Mouse (Mus musculus) heart, embryonic 15.5 days (tissue): Measurements from ENCODE around the gene Paqr9. TPM values are rescaled to one million over a fixed set of nuclear protein-coding genes. Genes with fewer than 3 reads are reported as not detected.
"Not testable (repeated sequence)": the region's sequence is repeated elsewhere in the genome, so short reads cannot be mapped to it uniquely, and the experiment has no call there.

Source experiments
- ATAC-seq: fragments of 200-750 bp; cut with Nextera tagmentation; replicated peaks from 2 replicates; pipeline ENCODE4 v1.8.0; 2017; ENCODE audit warnings: low read depth, moderate TSS enrichment; ENCODE audit not compliant: insufficient number of reproducible peaks, insufficient read depth, low FRiP score
- H3K27ac ChIP-seq: fragments of 300-500 bp; sonication (generic); 2 replicates; pipeline ENCODE4 v1.5.1; 2015; ENCODE audit warnings: mild to moderate bottlenecking, inconsistent platforms
- H3K27me3 ChIP-seq: fragments of 300-500 bp; sonication (generic); 2 replicates; pipeline ENCODE4 v1.6.1; 2015; ENCODE audit warnings: inconsistent platforms
- H3K36me3 ChIP-seq: fragments of 300-500 bp; sonication (generic); 2 replicates; pipeline ENCODE4 v1.6.1; 2015; ENCODE audit warnings: mild to moderate bottlenecking, inconsistent platforms
- H3K4me1 ChIP-seq: fragments of 300-500 bp; sonication (generic); replicated peaks from 2 replicates; pipeline ENCODE4 v1.6.1; 2015; ENCODE audit warnings: inconsistent platforms
- H3K4me2 ChIP-seq: fragments of 300-500 bp; sonication (generic); 2 replicates; pipeline ENCODE4 v1.6.1; 2015; ENCODE audit warnings: inconsistent platforms, mild to moderate bottlenecking, moderate library complexity
- H3K4me3 ChIP-seq: fragments of 300-500 bp; sonication (generic); 2 replicates; pipeline ENCODE4 v1.5.1; 2015; ENCODE audit warnings: mild to moderate bottlenecking, inconsistent platforms
- H3K9ac ChIP-seq: fragments of 300-500 bp; sonication (generic); 2 replicates; pipeline ENCODE4 v1.6.1; 2015; ENCODE audit warnings: mild to moderate bottlenecking, inconsistent platforms
- H3K9me3 ChIP-seq: fragments of 300-500 bp; sonication (generic); replicated peaks from 2 replicates; pipeline ENCODE4 v1.6.1; 2016; ENCODE audit warnings: inconsistent platforms
- WGBS: fragments of 180-500 bp; shearing (Covaris S2); methylation state at CpG from one replicate; pipeline ENCODE4 v1.1.7; 2015; ENCODE audit warnings: mixed read lengths; 5-methylcytosine and 5-hydroxymethylcytosine counted together
- polyA plus RNA-seq: library from polyadenylated mRNA; unstranded; fragments of >200 nt; fragmentation: Nextera tagmentation; extraction: Ambion mirVana; gene quantifications from 2 replicates; pipeline ENCODE4 v1.2.1, GENCODE M21; 2015

Paqr9 gene
- polyA plus RNA-seq: 0.52 and 0.70 TPM in 2 replicates

DNA sequence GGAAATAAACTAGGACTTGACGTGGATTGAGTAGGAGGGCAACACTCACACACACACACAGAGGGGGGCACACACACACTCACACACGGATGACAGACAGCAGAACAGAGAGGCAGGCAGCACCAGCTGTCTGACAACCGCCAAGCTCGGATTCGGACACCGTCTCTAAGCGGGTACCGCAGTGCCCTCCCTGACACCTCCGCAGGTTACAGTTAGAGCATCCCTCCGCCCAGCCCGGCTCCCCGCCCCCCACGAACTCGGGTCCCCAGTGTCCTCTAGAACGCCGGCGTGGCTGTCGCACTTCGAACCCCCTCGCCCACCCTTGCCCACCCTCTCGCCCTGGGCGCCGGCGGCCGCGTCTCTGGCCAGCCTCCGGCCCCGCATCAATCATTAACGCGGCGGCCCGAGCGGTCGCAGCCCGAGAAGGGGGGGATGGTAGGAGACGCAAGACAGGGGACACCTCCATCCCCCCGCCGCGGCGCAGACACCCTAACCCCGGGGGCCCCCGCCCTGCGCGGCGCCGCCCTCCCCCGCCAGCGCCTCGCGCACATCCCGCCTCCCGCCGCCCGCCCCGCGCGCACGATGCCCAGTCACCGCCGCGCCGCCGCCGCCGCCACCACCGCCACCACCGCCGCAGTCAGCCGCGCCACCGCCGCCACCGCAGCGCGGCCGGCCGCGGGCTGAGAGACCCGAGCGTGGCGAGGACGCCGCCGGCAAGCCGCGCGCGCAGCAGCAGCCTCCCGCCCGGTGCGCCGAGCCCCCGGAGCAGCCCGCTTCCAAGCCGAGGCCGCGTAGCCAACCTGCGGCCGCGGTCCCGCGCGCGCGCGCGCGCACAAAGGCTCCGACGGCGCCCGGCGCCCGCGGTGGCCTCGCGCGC is at the start of gene Paqr9:
Paqr9 (plus strand) TSS at position 599 of the 877 bp plus-strand sequence.
- no peak within 1 kb of the TSS for H3K27ac ChIP-seq
- H3K4me3 ChIP-seq: peak within 1 kb of the TSS; percentile 64
- peak within 1 kb of the TSS; percentile 98 for H3K4me2 ChIP-seq
- WGBS: under 1% methylated on average over 63 of the region's 118 CpGs
- peaks cover 22% of the 10 kb centered on the region for H3K4me1 ChIP-seq
- peak within 1 kb of the TSS; percentile 54 for H3K9ac ChIP-seq
- H3K9me3 ChIP-seq: no peaks in the 10 kb centered on the region
- peak; percentile 42; the same call in 1 of the 2 replicates for ATAC-seq
- H3K27me3 ChIP-seq: peaks cover 79% of the 10 kb centered on the region
- H3K36me3 ChIP-seq: no peaks in the 10 kb centered on the region

DNA sequence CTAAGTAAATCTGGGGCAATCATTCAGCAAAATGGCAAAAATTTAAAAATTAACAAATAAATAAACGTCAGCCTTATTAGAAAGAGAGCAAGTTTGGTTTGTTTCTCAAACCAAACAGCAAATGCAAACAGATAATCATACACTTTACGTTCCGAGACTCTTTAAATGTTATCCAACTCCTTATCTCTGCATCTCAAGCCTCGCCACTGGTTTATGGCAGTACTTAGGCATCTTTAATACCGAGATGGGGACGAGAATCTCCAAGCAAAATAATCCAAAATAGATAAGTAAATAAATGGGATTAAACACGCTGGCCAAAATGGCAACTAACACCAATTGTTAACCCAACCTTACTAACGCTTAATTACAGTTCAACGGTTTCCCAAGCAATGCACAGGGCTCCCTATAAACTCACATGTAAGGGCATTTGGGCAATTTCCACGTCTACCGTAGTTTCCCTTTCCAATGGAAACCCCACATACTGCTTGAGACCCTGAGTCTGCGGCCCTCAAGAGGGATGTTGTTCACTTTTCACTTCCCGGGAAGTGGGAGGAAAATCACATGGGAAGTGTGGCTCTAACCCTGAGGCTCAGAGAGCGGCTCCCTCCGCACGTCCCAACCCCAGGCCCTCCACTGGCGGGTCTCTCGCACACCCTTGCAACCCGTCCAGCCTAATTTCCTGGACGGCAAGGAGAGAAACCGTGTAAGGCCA is 48.6 kb upstream of the Paqr9 start:
- Histone ChIP-seq H3K27ac (peak overlapping the region; percentile 94), H3K4me1 (peaks cover 21% of the 10 kb centered on the region), H3K4me3 (peak overlapping the region; percentile 93), H3K27me3 (no peaks in the 10 kb centered on the region), H3K4me2 (peak overlapping the region; percentile 87), H3K9ac (peak overlapping the region; percentile 93), H3K36me3 (no peaks in the 10 kb centered on the region), H3K9me3 (no peaks in the 10 kb centered on the region)
- peak; percentile 47 for ATAC-seq
- WGBS: 5% methylated on average over 21 of the region's 21 CpGs

DNA sequence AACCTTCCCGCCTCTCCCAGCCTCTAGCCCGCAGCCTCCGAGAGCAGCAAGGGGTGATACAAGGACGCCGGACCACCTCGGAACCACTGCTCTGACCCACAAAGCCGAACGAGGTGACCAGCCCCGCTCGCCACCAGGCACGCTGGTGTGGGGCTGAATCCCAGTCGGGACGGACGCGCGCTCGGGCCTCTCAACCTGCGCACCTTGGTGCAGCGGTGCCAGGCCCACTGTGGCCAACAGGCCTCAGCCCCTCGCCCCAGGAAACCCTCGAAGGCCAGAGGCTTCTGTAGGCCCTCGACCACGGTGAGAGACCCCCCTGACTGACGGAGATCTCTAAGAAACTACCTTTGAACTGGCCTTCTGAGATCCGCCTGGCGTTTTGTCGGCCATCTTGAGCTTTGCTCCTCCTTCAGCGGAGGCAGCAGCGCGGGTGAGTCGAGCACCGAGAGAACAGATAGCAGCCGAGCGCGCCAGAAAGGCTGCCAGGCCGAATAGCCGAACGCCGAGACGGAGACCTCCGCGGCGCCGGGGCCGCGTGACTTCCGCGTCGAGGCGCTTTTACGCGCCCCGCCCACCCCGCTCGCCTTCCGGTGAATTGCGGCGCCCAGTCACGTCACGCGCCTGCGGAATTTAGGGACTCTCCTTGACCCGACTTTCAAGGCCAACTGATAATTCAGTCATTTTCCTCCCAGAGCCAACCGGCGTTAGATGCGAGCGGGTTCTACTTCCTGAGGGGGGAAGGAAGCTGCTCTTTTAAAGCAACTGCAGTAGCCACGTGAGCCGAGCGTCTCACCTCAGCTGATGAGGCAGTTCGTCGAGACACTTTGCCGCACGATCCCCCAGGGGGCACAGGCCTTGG is 47.8 kb upstream of the Paqr9 start, which contains the start of gene U2surp:
U2surp (minus strand) TSS at position 525 of the 859 bp plus-strand sequence.
- under 1% methylated on average over 74 of the region's 74 CpGs for WGBS
- Histone ChIP-seq H3K4me2 (peak within 1 kb of the TSS; percentile 87), H3K9me3 (no peaks in the 10 kb centered on the region), H3K4me3 (peak within 1 kb of the TSS; percentile 93), H3K27ac (peak within 1 kb of the TSS; percentile 94), H3K36me3 (no peaks in the 10 kb centered on the region), H3K4me1 (peaks cover 21% of the 10 kb centered on the region), H3K9ac (peak within 1 kb of the TSS; percentile 93), H3K27me3 (no peaks in the 10 kb centered on the region)
- ATAC-seq: peak; percentile 93

DNA sequence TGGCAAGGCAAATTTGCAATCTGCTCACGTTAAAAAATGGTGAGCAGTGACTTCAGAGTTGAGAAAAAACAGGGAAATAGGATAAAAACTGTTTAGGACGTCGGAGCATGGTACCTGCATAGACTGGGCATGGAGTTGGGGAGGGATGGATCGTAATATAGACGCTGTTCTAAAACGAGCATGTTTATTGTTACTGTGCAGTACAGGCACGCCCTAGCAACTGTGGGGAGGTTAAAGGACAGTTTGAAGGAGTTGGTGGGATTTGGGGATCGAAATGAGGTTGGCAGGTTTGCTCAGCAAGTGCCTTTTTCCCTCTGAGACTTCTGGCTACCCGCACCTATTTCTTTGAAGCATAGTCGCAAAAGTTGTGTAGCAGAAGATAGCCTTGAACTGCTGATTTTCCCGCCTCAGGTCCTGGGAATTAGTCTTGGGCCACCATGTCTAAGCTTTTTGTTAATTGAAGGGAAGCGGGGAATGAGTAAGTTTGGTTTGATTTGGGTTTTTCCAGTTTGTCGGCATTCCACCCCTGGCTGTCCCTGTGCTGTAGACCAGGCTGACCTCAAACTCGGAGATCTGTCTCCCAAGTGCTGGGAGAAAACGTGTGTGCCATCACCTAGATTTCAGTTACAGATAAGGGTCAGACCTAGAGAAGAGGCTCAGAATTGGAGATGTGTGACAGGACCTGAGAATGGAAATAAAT is 47.0 kb upstream of the Paqr9 start:
- H3K9me3 ChIP-seq: no peaks in the 10 kb centered on the region
- no peaks in the 10 kb centered on the region for H3K27me3 ChIP-seq
- H3K4me1 ChIP-seq: peaks cover 21% of the 10 kb centered on the region
- H3K36me3 ChIP-seq: no peaks in the 10 kb centered on the region
- peak; percentile 32 for ATAC-seq
- peak overlapping the region; percentile 87 for H3K4me2 ChIP-seq
- H3K9ac ChIP-seq: peak overlapping the region; percentile 56
- WGBS: 24% methylated on average over 15 of the region's 15 CpGs
- H3K27ac ChIP-seq: peak overlapping the region; percentile 94
- peak overlapping the region; percentile 93 for H3K4me3 ChIP-seq

DNA sequence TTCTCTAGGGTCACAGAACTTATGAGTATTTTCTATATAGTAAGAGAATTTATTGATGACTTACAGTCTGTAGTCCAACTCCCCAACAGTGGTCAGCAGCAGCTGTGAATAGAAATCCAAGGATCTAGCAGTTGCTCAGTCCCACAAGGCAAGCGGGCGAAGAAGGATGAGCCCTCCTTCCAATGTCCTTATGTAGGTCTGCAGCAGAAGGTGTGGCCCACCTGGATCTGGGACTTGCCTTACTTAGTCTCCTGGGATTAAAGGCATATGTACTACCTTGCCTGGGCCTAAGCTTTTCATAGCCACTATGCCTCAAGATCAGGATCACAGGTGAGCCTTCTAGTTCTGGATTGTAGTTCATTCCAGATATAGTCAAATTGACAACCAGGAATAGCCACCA is 45.7 kb upstream of the Paqr9 start:
- H3K4me3 ChIP-seq: no peak overlapping the region
- H3K4me2 ChIP-seq: no peak overlapping the region
- H3K27me3 ChIP-seq: no peaks in the 10 kb centered on the region
- no peak for ATAC-seq
- no peaks in the 10 kb centered on the region for H3K36me3 ChIP-seq
- H3K27ac ChIP-seq: no peak overlapping the region
- 100% methylated on average over 2 of the region's 2 CpGs for WGBS
- H3K9me3 ChIP-seq: no peaks in the 10 kb centered on the region
- H3K4me1 ChIP-seq: peaks cover 21% of the 10 kb centered on the region
- H3K9ac ChIP-seq: no peak overlapping the region

DNA sequence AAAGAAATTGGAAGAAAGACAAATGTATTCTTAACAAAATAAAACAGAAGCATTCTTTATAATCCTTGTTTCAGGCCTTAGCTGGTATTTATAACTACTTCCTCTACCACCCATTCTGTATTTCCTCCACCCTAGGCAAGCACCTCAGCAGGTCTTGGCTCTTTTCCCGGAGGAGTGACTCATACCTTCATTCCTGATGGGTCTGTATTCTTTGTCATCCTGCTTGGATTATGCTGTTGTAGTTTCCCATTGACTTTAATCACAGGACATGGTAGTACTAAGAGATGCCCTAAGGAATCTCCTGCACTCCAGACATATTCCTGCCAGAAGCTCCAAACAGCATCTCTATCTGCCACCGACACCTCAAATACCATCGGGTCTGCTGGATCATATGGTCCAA is 45.1 kb upstream of the Paqr9 start:
- ATAC-seq, H3K27ac ChIP-seq, H3K27me3 ChIP-seq, H3K9ac ChIP-seq, H3K9me3 ChIP-seq, H3K4me3 ChIP-seq, H3K36me3 ChIP-seq, H3K4me2 ChIP-seq: not testable (repeated sequence)
- H3K4me1 ChIP-seq: peaks cover 21% of the 10 kb centered on the region
- 78% methylated on average over 3 of the region's 3 CpGs for WGBS

DNA sequence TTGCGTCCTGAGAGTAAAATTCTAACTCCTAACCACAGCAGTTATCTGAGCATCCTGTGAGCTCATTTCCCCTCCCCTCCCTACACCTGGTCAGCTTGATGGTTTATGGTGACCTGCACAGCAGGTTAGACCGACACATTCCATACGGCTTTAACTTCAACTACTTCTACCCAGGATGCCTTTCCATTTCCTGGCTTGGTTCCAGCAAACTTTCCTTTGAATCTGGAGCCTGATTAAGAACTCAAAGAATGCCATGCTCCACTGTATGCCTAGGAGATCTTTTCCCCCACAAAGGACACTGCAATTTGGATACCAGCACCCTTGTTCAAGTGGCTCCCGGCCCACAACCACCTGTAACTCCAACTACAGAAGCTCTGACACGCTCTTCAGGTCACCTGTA is 38.9 kb upstream of the Paqr9 start:
- WGBS: 77% methylated on average over 5 of the region's 5 CpGs
- no peak overlapping the region for H3K27ac ChIP-seq
- no peaks in the 10 kb centered on the region for H3K4me1 ChIP-seq
- no peaks in the 10 kb centered on the region for H3K36me3 ChIP-seq
- H3K4me2 ChIP-seq: no peak overlapping the region
- H3K9me3 ChIP-seq: no peaks in the 10 kb centered on the region
- no peaks in the 10 kb centered on the region for H3K27me3 ChIP-seq
- no peak overlapping the region for H3K9ac ChIP-seq
- no peak for ATAC-seq
- H3K4me3 ChIP-seq: no peak overlapping the region

DNA sequence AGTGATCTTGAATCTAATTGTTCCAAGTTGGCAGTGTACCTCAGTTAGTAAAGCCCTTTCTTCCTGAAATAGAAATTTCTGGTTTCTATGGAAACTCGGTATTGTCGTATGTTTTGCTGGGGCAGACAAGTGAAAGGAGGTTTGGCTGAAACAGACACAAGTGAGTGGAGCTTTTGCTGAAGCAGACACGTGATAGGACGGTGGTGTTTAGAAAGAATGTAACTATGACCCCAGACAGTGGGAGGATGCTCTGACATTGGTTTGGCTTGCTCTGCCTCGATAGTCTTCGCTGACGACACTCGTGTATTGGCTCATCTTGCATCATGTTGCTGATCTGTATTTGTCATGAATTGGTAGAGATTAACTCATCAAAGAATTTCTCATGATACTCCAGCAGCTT is 38.4 kb upstream of the Paqr9 start:
- no peaks in the 10 kb centered on the region for H3K36me3 ChIP-seq
- no peaks in the 10 kb centered on the region for H3K9me3 ChIP-seq
- H3K4me2 ChIP-seq: no peak overlapping the region
- no peak overlapping the region for H3K9ac ChIP-seq
- no peak overlapping the region for H3K27ac ChIP-seq
- WGBS: 80% methylated on average over 8 of the region's 8 CpGs
- H3K4me3 ChIP-seq: no peak overlapping the region
- H3K4me1 ChIP-seq: no peaks in the 10 kb centered on the region
- ATAC-seq: no peak
- no peaks in the 10 kb centered on the region for H3K27me3 ChIP-seq

DNA sequence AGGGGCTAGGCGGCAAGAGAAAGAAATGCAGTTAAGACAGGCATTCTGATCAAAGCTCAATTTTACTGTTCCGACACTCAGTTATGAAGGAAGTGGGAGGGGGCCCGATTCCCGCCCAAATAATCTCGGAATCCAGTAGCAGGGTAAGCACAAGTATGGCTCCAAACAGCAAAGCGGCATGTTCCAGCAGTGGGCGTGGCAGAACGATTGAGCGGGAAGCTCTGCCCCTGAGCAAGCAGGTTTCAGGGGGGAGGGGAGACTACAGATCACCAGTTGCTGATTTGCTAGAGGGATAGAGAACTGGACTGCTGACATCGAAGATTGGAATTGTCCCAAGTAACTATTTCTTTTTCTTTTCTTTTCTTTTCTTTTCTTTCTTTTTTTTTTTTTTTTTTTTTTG is 37.9 kb upstream of the Paqr9 start:
- no peak overlapping the region for H3K4me2 ChIP-seq
- no peak overlapping the region for H3K9ac ChIP-seq
- ATAC-seq: no peak
- no peaks in the 10 kb centered on the region for H3K27me3 ChIP-seq
- H3K9me3 ChIP-seq: no peaks in the 10 kb centered on the region
- no peak overlapping the region for H3K27ac ChIP-seq
- no peak overlapping the region for H3K4me3 ChIP-seq
- H3K36me3 ChIP-seq: no peaks in the 10 kb centered on the region
- H3K4me1 ChIP-seq: no peaks in the 10 kb centered on the region
- 43% methylated on average over 10 of the region's 10 CpGs for WGBS

DNA sequence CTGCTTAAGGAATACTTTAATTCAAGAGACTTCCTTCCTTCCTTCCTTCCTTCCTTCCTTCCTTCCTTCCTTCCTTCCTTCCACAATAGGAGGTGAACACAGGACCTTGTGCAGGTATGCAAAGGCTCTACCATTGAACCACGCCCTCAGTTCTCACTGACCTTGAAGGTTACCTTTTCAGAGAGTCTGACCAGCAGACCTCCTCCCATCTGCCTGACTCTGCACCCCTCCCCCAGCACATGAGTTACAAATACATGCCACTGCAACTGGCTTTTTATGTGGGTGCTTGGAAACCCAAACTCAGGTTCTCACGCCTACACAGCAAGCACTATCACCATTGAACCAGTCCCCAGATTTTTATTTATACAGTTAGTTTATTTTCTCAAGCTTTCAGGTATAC is 36.9 kb upstream of the Paqr9 start:
- Histone ChIP-seq H3K27me3 (no peaks in the 10 kb centered on the region), H3K4me1 (no peaks in the 10 kb centered on the region), H3K4me2 (no peak overlapping the region), H3K4me3 (no peak overlapping the region), H3K27ac (no peak overlapping the region), H3K9me3 (no peaks in the 10 kb centered on the region), H3K9ac (no peak overlapping the region), H3K36me3 (no peaks in the 10 kb centered on the region)
- WGBS: 83% methylated on average over 2 of the region's 2 CpGs
- ATAC-seq: no peak
